ENCODE assay signal across 16 mouse cellular contexts in genomic region chr14:35209444-35209843, GRCm38 (mm10).
"Had no signal": no experiment of that assay in that cellular context is flagged by ENCODE, and none has a peak within 500 bp of the region (broad histone marks: within the 10 kb centered on the region; RNA-seq: fewer than 3 reads in every experiment).

No protein-coding gene starts in this region.

- H3K4me1 ChIP-seq: limb, embryonic 13.5 days; liver, embryonic 15.5 days; midbrain, embryonic 15.5 days; neural tube, embryonic 12.5 days had no signal

- H3K9me3 ChIP-seq: limb, embryonic 13.5 days; liver, embryonic 15.5 days; midbrain, embryonic 15.5 days; neural tube, embryonic 12.5 days had no signal

- H3K27me3 ChIP-seq: limb, embryonic 13.5 days; liver, embryonic 15.5 days; midbrain, embryonic 15.5 days; neural tube, embryonic 12.5 days had no signal

- H3K36me3 ChIP-seq: limb, embryonic 13.5 days; liver, embryonic 15.5 days; midbrain, embryonic 15.5 days; neural tube, embryonic 12.5 days had no signal

- H3K4me2 ChIP-seq: limb, embryonic 13.5 days; liver, embryonic 11.5 days; liver, embryonic 15.5 days; midbrain, embryonic 11.5 days; midbrain, embryonic 15.5 days; neural tube, embryonic 12.5 days had no signal

- ATAC-seq: lung, postnatal 0 days; midbrain, embryonic 15.5 days had no signal

- H3K9ac ChIP-seq: limb, embryonic 13.5 days; liver, embryonic 15.5 days; midbrain, embryonic 15.5 days; neural tube, embryonic 12.5 days had no signal

- H3K27ac ChIP-seq: layer of hippocampus, adult 2 months; limb, embryonic 13.5 days; liver, embryonic 15.5 days; midbrain, embryonic 15.5 days; neural tube, embryonic 12.5 days had no signal

- H3K4me3 ChIP-seq: layer of hippocampus, adult 2 months; limb, embryonic 13.5 days; liver, embryonic 15.5 days; midbrain, embryonic 15.5 days; neural tube, embryonic 12.5 days had no signal

- DNase-seq: kidney, postnatal 10 days; kidney, postnatal 4 days; lung, adult 2 months; lung, postnatal 4 days; right cerebral cortex, postnatal 4 days; spleen, adult 18-20 months; thymus, adult 2 months; thymus, postnatal 25 days had no signal
